Mouse (Mus musculus) limb, embryonic 13.5 days (tissue): ENCODE results near the gene Aacs. TPM values are rescaled to one million over a fixed set of nuclear protein-coding genes. Genes with fewer than 3 reads are reported as not detected.

Experiments
- ATAC-seq: fragments of 200-750 bp; cut with Nextera tagmentation; 2 replicates; pipeline ENCODE4 v1.8.0; 2017; ENCODE audit warnings: low read depth, moderate number of reproducible peaks, moderate TSS enrichment; ENCODE audit not compliant: low FRiP score
- H3K27ac ChIP-seq: fragments of 300-500 bp; sonication (generic); 2 replicates; pipeline ENCODE4 v1.5.1; 2015; ENCODE audit warnings: inconsistent platforms, mild to moderate bottlenecking, moderate library complexity
- H3K27me3 ChIP-seq: fragments of 300-500 bp; sonication (generic); 2 replicates; pipeline ENCODE4 v1.6.1; 2015; ENCODE audit warnings: mild to moderate bottlenecking, inconsistent platforms
- H3K36me3 ChIP-seq: fragments of 300-500 bp; sonication (generic); 2 replicates; pipeline ENCODE4 v1.6.1; 2015; ENCODE audit warnings: inconsistent platforms, mild to moderate bottlenecking, moderate library complexity
- H3K4me1 ChIP-seq: fragments of 300-500 bp; sonication (generic); 2 replicates; pipeline ENCODE4 v1.6.1; 2015; ENCODE audit warnings: inconsistent platforms
- H3K4me2 ChIP-seq: fragments of 300-500 bp; sonication (generic); replicated peaks from 2 replicates; pipeline ENCODE4 v1.6.1; 2015; ENCODE audit warnings: inconsistent platforms, mild to moderate bottlenecking, moderate library complexity
- H3K4me3 ChIP-seq: fragments of 300-500 bp; sonication (generic); 2 replicates; pipeline ENCODE4 v1.5.1; 2015; ENCODE audit warnings: moderate library complexity, mild to moderate bottlenecking, inconsistent platforms
- H3K9ac ChIP-seq: fragments of 300-500 bp; sonication (generic); 2 replicates; pipeline ENCODE4 v1.6.1; 2015; ENCODE audit warnings: mild to moderate bottlenecking, inconsistent platforms
- H3K9me3 ChIP-seq: fragments of 300-500 bp; sonication (generic); 2 replicates; pipeline ENCODE4 v1.6.1; 2016; ENCODE audit warnings: inconsistent platforms
- WGBS: fragments of 180-500 bp; shearing (Covaris S2); methylation state at CpG from one replicate; pipeline ENCODE4 v1.1.7; 2015; 5-methylcytosine and 5-hydroxymethylcytosine counted together
- microRNA-seq: library from miRNA; unstranded; fragments of <30 nt; microRNA quantifications from one replicate; pipeline ENCODE4, GENCODE M21; 2016
- polyA plus RNA-seq: library from polyadenylated mRNA; unstranded; fragments of >200 nt; fragmentation: Nextera tagmentation; extraction: Ambion mirVana; gene quantifications from 2 replicates; pipeline ENCODE4 v1.2.1, GENCODE M21; 2015

Aacs gene
- polyA plus RNA-seq, 1 experiment from 2014 or later, result 35.2 TPM

- no peak for ATAC-seq
- H3K4me1 ChIP-seq, result no peaks in the 10 kb centered on the region
- H3K9ac ChIP-seq, result no peak overlapping the region
- H3K9me3 ChIP-seq, result peaks cover 7% of the 10 kb centered on the region; the same call in 1 of the 2 replicates
- H3K4me3 ChIP-seq, result no peak overlapping the region
- no peak overlapping the region for H3K4me2 ChIP-seq
- 67% methylated on average over 11 of the region's 11 CpGs for WGBS
- H3K27me3 ChIP-seq, result no peaks in the 10 kb centered on the region
- H3K36me3 ChIP-seq, result no peaks in the 10 kb centered on the region
- no peak overlapping the region for H3K27ac ChIP-seq
Measured at GRCm38 (mm10) chr5:125565725-125566124, 90.1 kb downstream of the Aacs start.

Small RNA genes lying within 50 kb of the gene (microRNA-seq; reads per million reads assigned to microRNA genes)
- gene Gm27551, result not detected

Other genes with a start within 250 kb of the Aacs start
- 44.3 and 44.4 TPM in 2 replicates for gene Scarb1, start 134.7 kb upstream of the Aacs start, polyA plus RNA-seq
- gene Gm10382, start 86.5 kb upstream of the Aacs start, polyA plus RNA-seq, result 0.34 and 0.41 TPM in 2 replicates
- 1,179 and 1,190 TPM in 2 replicates for gene Ubc, start 85.6 kb upstream of the Aacs start, polyA plus RNA-seq
- 12.1 and 12.9 TPM in 2 replicates for gene Dhx37, start 41.7 kb upstream of the Aacs start, polyA plus RNA-seq
- 37.3 and 38.1 TPM in 2 replicates for gene Bri3bp, start 34.2 kb upstream of the Aacs start, polyA plus RNA-seq
- gene Tmem132b, start 56.0 kb downstream of the Aacs start, polyA plus RNA-seq, result 0.14 and 0.23 TPM in 2 replicates